Mouse (Mus musculus): ENCODE measurements around the gene Nudt6. TPM values are rescaled to one million over a fixed set of nuclear protein-coding genes. Genes with fewer than 3 reads are reported as not detected.

Gene Nudt6
- polyA plus RNA-seq, 1 experiment from 2014 or later: 6.3 TPM

DNA sequence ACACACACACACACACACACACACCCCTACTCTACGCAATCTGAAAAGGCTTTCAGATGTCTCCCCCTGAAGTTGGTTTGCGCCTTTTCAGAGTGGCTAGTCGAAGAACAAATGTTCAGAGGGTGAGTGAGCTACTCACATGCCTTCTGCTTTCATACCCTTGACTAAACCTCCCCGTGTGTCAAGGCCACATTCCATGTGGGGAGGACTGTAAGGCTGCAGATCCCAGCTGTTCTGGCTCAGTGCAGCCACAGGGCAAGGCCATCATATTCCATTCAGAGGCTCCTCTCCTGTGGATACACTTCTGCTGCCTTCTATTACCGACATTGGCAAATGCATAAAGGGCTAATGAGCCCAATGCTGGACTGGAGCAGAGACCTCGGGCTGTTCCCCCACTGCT is 41.6 kb downstream of the Nudt6 start:
- no peak for ATAC-seq

DNA sequence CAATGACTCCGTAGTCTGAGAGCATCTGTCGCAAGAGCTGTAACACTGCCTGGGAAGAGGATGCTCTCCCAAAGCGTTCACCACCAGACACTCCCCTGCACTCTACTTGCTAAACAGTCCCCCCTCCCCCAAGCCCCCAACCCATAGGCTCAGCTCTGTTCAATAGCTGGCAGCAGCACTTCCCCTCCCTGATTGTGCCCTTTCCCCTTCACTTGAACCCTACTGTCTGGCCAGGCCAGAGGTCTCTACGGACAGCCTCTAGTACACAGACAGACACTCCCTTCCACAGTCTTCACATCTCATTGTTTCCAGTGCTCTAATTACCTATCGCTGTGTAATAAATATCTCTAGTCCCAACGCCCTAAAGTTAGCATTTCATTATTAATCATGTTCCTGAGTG is 42.1 kb downstream of the Nudt6 start:
- Histone ChIP-seq H3K4me2 (ENCODE audit: low read length) (no peak overlapping the region), H3K27ac (ENCODE audit: low read depth, low read length) (no peak overlapping the region), H3K36me3 (ENCODE audit: control insufficient read depth, insufficient read depth, low read length) (no peaks in the 10 kb centered on the region), H3K9me3 (replicated peaks; ENCODE audit: control insufficient read depth, low read length) (no peaks in the 10 kb centered on the region), H3K4me3 (ENCODE audit: low read depth, low read length) (no peak overlapping the region), H3K9ac (ENCODE audit: low read length) (no peak overlapping the region), H3K27me3 (replicated peaks; ENCODE audit: control insufficient read depth, insufficient read depth, low read length) (no peaks in the 10 kb centered on the region), H3K4me1 (ENCODE audit: control insufficient read depth, insufficient read depth, low read length) (no peaks in the 10 kb centered on the region)
- DNase-seq (ENCODE audit: low spot score): no peak
- 78% methylated on average over 6 of the region's 6 CpGs for WGBS
- ATAC-seq: no peak

More for the DNA sequence above, 41.6 kb downstream of the Nudt6 start:
- Histone ChIP-seq H3K4me1 (ENCODE audit: control insufficient read depth, insufficient read depth, low read length) (no peaks in the 10 kb centered on the region), H3K27ac (ENCODE audit: low read depth, low read length) (no peak overlapping the region), H3K4me2 (ENCODE audit: low read length) (no peak overlapping the region), H3K4me3 (ENCODE audit: low read depth, low read length) (no peak overlapping the region), H3K27me3 (replicated peaks; ENCODE audit: control insufficient read depth, insufficient read depth, low read length) (no peaks in the 10 kb centered on the region), H3K36me3 (ENCODE audit: control insufficient read depth, insufficient read depth, low read length) (no peaks in the 10 kb centered on the region), H3K9ac (ENCODE audit: low read length) (no peak overlapping the region), H3K9me3 (replicated peaks; ENCODE audit: control insufficient read depth, low read length) (no peaks in the 10 kb centered on the region)
- DNase-seq (ENCODE audit: low spot score): no peak
- 79% methylated on average over 6 of the region's 6 CpGs for WGBS

DNA sequence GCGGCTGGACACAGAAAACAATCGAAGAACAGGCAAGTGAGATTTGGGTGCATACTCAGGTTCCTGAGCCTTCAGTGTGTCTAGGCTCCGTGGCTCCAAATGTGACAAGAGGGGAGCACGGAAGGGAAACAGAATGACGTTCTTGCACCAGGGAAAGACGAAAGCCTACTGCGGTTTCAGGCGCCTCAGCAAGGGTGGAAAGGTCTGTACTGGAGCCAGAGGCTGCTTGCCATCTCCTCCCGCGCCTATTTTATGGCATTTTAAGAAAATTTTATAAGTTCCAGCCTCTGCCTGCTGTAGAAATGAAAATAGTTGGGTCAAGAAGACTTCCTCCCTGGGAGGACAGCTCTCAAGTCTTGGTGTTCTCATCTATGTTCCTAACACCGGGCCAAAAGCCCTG is 46.3 kb downstream of the Nudt6 start:
- no peak overlapping the region for H3K4me2 ChIP-seq (ENCODE audit: low read length)
- no peak for DNase-seq (ENCODE audit: low spot score)
- no peaks in the 10 kb centered on the region for H3K36me3 ChIP-seq (ENCODE audit: control insufficient read depth, insufficient read depth, low read length)
- H3K27ac ChIP-seq (ENCODE audit: low read depth, low read length): no peak overlapping the region
- no peak for ATAC-seq
- H3K9me3 ChIP-seq (replicated peaks; ENCODE audit: control insufficient read depth, low read length): no peaks in the 10 kb centered on the region
- H3K4me3 ChIP-seq (ENCODE audit: low read depth, low read length): no peak overlapping the region
- no peaks in the 10 kb centered on the region for H3K4me1 ChIP-seq (ENCODE audit: control insufficient read depth, insufficient read depth, low read length)
- 94% methylated on average over 11 of the region's 11 CpGs for WGBS
- H3K27me3 ChIP-seq (replicated peaks; ENCODE audit: control insufficient read depth, insufficient read depth, low read length): no peaks in the 10 kb centered on the region
- H3K9ac ChIP-seq (ENCODE audit: low read length): no peak overlapping the region

DNA sequence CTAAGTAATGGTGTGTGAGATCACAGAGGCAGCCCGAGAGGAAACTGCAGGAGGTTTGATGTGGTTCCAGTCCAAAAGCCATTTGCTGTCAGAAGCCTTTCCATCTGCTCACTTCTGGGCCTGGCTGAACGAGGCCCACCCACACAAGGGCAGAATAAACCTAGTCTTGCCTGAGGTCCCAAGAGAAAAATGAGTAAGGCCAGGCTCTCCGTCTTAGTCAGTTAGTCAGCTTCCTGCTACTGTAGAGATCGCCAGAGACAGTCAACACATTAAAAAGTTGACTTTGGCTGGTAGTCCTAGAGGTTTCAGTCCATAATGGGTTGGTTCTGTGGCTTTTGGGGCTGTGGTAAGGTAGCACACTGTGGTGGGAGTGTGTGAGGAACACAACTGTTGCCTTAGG is 49.6 kb downstream of the Nudt6 start:
- no peaks in the 10 kb centered on the region for H3K9me3 ChIP-seq (replicated peaks; ENCODE audit: control insufficient read depth, low read length)
- ATAC-seq (no peak), DNase-seq (ENCODE audit: low spot score) (no peak)
- no peak overlapping the region for H3K4me2 ChIP-seq (ENCODE audit: low read length)
- H3K27me3 ChIP-seq (replicated peaks; ENCODE audit: control insufficient read depth, insufficient read depth, low read length): no peaks in the 10 kb centered on the region
- H3K4me1 ChIP-seq (ENCODE audit: control insufficient read depth, insufficient read depth, low read length): no peaks in the 10 kb centered on the region
- H3K27ac ChIP-seq (ENCODE audit: low read depth, low read length): no peak overlapping the region
- H3K9ac ChIP-seq (ENCODE audit: low read length): no peak overlapping the region
- WGBS: 84% methylated on average over 4 of the region's 4 CpGs
- H3K4me3 ChIP-seq (ENCODE audit: low read depth, low read length): no peak overlapping the region
- no peaks in the 10 kb centered on the region for H3K36me3 ChIP-seq (ENCODE audit: control insufficient read depth, insufficient read depth, low read length)

DNA sequence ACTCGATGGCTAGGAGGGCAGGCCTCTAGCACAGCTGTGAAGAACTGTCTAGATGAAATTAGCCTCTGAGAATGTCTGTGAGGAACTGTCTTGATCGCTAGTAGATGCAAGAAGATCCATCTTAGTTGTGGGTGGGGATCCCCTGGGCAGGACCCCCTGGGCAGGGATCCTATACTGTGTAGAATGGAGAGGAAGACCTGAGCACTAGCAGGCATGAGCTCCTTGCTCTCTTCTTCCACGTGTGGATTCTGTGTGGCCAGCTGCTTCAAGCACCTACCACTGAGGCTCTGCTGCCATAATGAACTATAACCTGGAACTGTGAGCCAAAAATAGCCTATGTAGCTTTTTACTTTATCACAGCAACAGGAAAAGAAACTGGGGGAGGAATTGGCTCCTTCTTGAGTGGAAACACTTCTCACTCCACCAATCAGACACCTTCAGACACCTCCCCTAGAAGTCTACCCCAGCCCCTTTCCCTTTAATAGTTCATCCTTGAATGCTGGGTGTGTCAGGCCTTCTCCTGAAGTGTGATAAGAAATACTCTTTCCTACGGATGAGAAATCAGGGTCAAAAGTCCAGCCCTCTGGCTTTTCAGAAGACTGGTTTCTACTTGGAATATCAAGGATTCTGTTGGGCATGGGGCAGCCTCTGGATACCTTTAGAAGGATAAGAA is 53.5 kb downstream of the Nudt6 start:
- H3K4me1 ChIP-seq (ENCODE audit: control insufficient read depth, insufficient read depth, low read length): no peaks in the 10 kb centered on the region
- H3K9ac ChIP-seq (ENCODE audit: low read length): no peak overlapping the region
- no peaks in the 10 kb centered on the region for H3K9me3 ChIP-seq (replicated peaks; ENCODE audit: control insufficient read depth, low read length)
- H3K36me3 ChIP-seq (ENCODE audit: control insufficient read depth, insufficient read depth, low read length): no peaks in the 10 kb centered on the region
- H3K27me3 ChIP-seq (replicated peaks; ENCODE audit: control insufficient read depth, insufficient read depth, low read length): no peaks in the 10 kb centered on the region
- no peak overlapping the region for H3K4me2 ChIP-seq (ENCODE audit: low read length)
- H3K4me3 ChIP-seq (ENCODE audit: low read depth, low read length): no peak overlapping the region
- 66% methylated on average over 4 of the region's 4 CpGs for WGBS
- ATAC-seq (no peak), DNase-seq (ENCODE audit: low spot score) (no peak)
- no peak overlapping the region for H3K27ac ChIP-seq (ENCODE audit: low read depth, low read length)

DNA sequence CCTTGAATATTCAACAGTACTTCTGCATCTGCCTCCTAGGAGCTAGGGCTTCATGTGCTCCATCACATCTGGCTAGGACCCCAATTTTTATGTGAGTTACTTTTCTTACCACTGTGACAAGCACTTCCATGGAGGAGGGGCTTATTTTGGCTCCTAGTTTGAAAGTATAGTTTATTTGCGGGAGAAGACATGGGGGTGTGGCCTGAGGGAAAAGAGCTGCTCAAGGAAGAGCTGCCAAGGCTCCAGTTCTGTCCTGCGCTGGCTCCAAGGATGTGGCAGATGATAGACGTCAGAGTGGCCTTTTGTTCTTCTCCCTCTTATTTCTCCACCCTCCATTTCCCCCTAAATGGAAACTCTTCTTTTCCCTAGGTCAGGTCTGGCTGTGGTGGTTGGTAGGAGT is 54.0 kb downstream of the Nudt6 start:
- Histone ChIP-seq H3K9ac (ENCODE audit: low read length) (no peak overlapping the region), H3K27ac (ENCODE audit: low read depth, low read length) (no peak overlapping the region), H3K4me2 (ENCODE audit: low read length) (no peak overlapping the region), H3K36me3 (ENCODE audit: control insufficient read depth, insufficient read depth, low read length) (no peaks in the 10 kb centered on the region), H3K27me3 (replicated peaks; ENCODE audit: control insufficient read depth, insufficient read depth, low read length) (no peaks in the 10 kb centered on the region), H3K4me1 (ENCODE audit: control insufficient read depth, insufficient read depth, low read length) (no peaks in the 10 kb centered on the region), H3K4me3 (ENCODE audit: low read depth, low read length) (no peak overlapping the region), H3K9me3 (replicated peaks; ENCODE audit: control insufficient read depth, low read length) (no peaks in the 10 kb centered on the region)
- no peak for DNase-seq (ENCODE audit: low spot score)
- WGBS: 58% methylated on average over 3 of the region's 3 CpGs
- no peak for ATAC-seq

DNA sequence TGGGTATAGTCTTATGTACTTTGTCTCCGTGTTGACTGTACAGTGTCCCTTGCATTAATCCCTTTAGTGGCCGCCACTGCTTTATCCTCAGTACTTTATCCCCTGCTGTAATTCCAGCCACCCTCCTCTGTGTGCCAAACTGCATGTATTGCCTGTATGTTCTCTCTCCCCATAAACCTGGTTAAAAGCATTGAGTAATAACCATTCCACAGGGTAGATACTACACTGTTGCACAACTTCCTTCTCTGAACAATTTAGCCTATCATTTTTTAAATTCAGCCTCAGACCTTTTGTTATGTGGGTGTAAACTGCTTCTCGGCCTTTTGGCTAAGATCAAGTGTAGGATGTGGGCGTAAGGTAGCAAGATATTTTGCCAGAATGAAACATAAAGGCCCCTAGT is 54.9 kb downstream of the Nudt6 start:
- Histone ChIP-seq H3K4me2 (ENCODE audit: low read length) (no peak overlapping the region), H3K27me3 (replicated peaks; ENCODE audit: control insufficient read depth, insufficient read depth, low read length) (no peaks in the 10 kb centered on the region), H3K9ac (ENCODE audit: low read length) (no peak overlapping the region), H3K36me3 (ENCODE audit: control insufficient read depth, insufficient read depth, low read length) (no peaks in the 10 kb centered on the region), H3K4me1 (ENCODE audit: control insufficient read depth, insufficient read depth, low read length) (no peaks in the 10 kb centered on the region), H3K27ac (ENCODE audit: low read depth, low read length) (no peak overlapping the region), H3K9me3 (replicated peaks; ENCODE audit: control insufficient read depth, low read length) (no peaks in the 10 kb centered on the region), H3K4me3 (ENCODE audit: low read depth, low read length) (no peak overlapping the region)
- 76% methylated on average over 4 of the region's 4 CpGs for WGBS
- DNase-seq (ENCODE audit: low spot score): no peak
- no peak for ATAC-seq

DNA sequence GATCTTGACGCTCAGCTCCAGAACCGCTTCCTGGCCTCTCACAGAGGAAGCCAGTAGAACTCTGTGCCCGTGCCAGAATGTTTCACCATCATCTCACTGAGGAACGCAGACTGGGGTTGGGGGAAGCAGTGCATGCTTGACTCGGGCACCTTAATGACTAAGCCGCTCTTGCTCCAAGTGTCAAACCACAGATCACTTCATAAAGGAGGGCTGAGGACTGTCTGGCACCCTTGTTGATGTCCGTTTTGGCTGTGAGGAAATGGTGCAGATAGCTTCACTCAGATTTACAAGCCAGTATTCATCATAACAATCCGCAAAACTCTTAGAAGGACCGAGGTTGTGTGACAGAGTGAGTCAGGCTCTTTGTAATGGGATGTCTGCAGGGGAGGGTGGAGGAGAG is 59.3 kb downstream of the Nudt6 start:
- Histone ChIP-seq H3K4me2 (ENCODE audit: low read length) (no peak overlapping the region), H3K4me3 (ENCODE audit: low read depth, low read length) (no peak overlapping the region), H3K9ac (ENCODE audit: low read length) (no peak overlapping the region), H3K9me3 (replicated peaks; ENCODE audit: control insufficient read depth, low read length) (no peaks in the 10 kb centered on the region), H3K27me3 (replicated peaks; ENCODE audit: control insufficient read depth, insufficient read depth, low read length) (no peaks in the 10 kb centered on the region), H3K27ac (ENCODE audit: low read depth, low read length) (no peak overlapping the region), H3K36me3 (ENCODE audit: control insufficient read depth, insufficient read depth, low read length) (no peaks in the 10 kb centered on the region), H3K4me1 (ENCODE audit: control insufficient read depth, insufficient read depth, low read length) (no peaks in the 10 kb centered on the region)
- 87% methylated on average over 9 of the region's 9 CpGs for WGBS
- DNase-seq (ENCODE audit: low spot score) (no peak), ATAC-seq (no peak)

Measured in forebrain, embryonic 14.5 days (tissue).